Mouse (Mus musculus) monocyte, adult 59 days (primary cell): ENCODE data around the gene Megf6. TPM values are rescaled to one million over a fixed set of nuclear protein-coding genes. Genes with fewer than 3 reads are reported as not detected.

Experiments
- total RNA-seq, 2 experiments: library from RNA; stranded (reverse); gene quantifications; one replicate each; pipeline ENCODE4 v1.2.4; 2023

Megf6 gene
- under 1 TPM; 0.39 to 0.50 TPM for total RNA-seq

DNA sequence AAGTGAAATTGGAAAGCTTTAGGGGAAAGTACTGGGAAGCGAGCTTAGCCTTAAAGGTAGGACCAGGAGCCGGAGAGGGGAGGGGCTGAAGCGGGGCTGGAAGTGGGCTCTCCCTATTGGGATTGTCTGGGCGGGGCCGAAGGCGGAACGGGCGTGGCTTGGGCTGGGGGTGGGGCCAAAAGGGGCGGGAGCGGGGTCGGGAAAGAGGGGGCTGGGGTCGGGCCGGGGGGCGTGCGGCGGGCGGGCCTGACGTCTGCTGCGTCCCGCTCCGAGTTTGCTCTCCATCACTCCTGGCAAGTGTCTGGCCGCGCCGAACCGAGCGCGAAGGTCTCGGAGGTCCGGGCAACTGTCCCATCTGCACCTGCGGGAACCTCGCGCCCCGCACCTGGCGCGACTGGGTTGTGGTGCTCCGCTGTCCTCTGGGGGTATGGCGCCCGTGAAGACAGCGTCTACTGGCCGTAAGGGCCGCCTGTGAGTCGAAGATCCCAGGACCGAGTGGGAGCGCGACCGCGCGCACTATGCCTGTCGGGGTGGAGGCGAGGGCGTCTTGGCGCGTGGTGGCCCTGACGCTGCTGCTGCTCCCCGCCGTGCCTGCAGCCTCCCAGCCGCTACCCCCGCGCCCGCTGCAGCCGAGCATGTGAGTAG is at the start of gene Megf6:
Gene Megf6, plus strand, starts transcription at position 225 of the 645 bp plus-strand sequence.

DNA sequence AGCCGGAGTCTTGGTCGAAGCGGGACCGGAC is 30.5 kb upstream of the Megf6 start, which contains the start of gene Trp73:
Gene Trp73, minus strand, starts transcription at position 27 of the 31 bp plus-strand sequence.

DNA sequence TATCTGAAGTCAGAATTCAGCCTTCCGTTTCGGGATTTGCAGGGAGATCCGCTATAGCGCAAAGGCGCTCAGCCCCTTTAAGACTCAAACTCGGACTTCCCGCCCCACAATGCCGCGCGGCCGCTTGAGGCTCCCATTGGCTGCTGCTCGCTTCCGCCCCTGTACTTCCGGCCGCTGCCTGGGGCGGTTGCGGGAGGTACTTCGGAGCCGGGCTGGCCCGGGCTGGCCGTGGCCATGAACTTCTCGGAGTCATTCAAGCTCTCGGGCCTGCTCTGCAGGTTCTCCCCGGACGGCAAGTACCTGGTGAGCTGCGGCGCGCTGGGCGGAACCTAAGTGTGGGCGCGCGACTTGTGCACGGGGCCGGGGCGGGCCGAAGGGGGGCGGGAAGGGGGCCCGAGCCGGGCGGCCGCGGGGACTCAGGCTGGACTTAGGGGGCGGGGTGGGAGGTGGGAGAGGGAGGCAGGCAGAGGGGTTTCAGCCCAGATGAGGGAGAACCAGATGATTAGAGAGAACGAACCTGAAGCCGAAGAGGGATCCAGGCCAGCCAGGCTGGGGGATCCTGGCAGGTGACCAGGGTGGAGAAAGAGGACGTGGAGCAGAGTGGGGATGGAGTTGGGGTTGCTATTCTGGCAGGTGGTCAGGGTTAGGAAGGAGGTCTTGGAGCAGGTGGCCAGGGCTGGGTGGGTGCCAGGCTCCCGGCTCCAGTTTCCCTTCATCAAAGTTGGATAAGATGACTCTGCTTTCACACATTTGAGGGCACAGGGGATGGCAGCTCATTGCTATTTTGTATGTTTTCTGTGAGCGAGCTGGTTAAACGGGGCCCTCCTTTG is 28.1 kb upstream of the Megf6 start, which contains the start of gene Wrap73:
Gene Wrap73, plus strand, starts transcription at position 162 of the 830 bp plus-strand sequence.

DNA sequence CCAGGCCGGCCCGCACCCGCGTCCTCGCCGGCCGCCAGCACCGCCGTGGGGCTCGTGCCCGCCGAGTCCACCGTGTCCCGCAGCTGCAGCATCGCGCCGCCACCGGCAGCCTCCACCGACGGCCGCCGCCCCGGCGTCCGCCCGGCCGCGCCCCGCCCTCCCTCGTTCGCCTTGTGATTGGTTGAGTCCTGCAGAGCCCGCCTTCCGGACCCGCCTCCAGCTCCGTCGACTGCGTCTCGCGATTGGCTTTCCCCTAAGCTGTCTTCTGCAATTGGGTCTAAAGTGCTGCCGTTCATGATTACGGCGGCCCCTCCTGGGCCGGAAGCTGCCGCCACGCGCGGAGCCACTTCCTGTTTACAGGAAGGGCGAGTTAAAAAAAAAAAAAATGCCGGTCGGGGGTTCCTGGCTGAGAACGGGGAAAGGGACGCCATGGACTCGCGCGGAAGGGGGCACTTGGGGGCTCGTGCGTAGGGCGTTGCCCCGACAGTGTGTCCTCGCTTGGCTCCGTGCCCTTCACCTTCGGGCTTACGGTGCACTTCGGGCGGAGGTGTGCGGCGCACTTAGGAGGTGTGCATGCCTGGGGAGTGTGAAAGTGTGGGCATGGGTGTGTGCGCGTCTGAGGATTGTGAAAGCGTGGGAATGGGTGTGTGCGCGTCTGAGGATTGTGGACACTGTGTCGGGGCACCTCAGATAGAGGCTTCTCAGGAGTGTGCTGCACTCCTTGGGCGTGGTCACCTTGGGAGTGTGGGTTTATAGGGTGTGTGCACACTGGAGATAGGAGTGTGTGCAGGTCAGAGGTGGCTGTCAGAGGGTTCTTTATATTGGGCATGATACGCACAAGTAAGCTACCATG is 9.8 kb upstream of the Megf6 start, which contains the start of gene Tprgl:
Gene Tprgl, minus strand, starts transcription at position 129 of the 853 bp plus-strand sequence.

DNA sequence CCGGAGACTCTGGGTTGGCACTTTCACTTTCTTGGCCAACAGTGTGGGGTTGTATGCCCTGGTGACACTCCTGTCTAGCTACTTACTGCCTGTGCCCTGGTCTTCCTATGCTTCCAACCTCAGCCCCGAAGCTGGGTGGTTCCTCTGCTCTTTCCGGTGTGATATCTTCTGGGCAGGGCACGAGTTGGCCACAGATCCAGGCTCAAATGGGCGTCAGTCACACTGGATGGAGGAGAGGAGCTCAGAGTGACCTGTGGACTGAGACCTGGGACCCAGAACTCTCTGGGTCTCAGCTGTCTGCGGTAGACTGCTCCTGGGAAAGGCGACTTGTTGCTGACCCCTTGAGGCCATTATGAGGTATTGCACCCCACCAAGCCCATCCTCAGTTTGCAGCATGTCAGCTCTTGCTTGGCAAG is 130.9 kb downstream of the Megf6 start, which contains the start of gene Arhgef16:
Gene Arhgef16, minus strand, starts transcription at position 211 of the 416 bp plus-strand sequence.

Other genes with a start within 250 kb of the Megf6 start
- 10 to 100 TPM; 21.3 to 28.9 TPM for gene A430005L14Rik, start 213.5 kb upstream of the Megf6 start, total RNA-seq
- gene Dffb, start 195.6 kb upstream of the Megf6 start, total RNA-seq: 10 to 100 TPM; 10.6 to 15.3 TPM
- gene Cep104, start 195.5 kb upstream of the Megf6 start, total RNA-seq: 10 to 100 TPM in 1 of 2 experiments, 1 to 10 TPM in 1; 9.6 to 13.9 TPM
- gene Lrrc47, start 159.0 kb upstream of the Megf6 start, total RNA-seq: 10 to 100 TPM; 43.1 to 53.3 TPM
- not detected for gene Smim1, start 144.5 kb upstream of the Megf6 start, total RNA-seq
- gene Ccdc27, start 128.1 kb upstream of the Megf6 start, total RNA-seq: not detected
- gene Trp73, start 30.5 kb upstream of the Megf6 start, total RNA-seq: not detected
- gene Wrap73, start 28.4 kb upstream of the Megf6 start, total RNA-seq: 10 to 100 TPM; 12.1 to 17.8 TPM
- gene Tprgl, start 10.1 kb upstream of the Megf6 start, total RNA-seq: 100 to 1,000 TPM; 118 to 119 TPM
- gene Arhgef16, start 130.9 kb downstream of the Megf6 start, total RNA-seq: not detected
- gene B230104I21Rik, start 165.4 kb downstream of the Megf6 start, total RNA-seq: not detected